Mouse (Mus musculus): Measurements from ENCODE around the gene Nmt2.

The Nmt2 gene

DNA sequence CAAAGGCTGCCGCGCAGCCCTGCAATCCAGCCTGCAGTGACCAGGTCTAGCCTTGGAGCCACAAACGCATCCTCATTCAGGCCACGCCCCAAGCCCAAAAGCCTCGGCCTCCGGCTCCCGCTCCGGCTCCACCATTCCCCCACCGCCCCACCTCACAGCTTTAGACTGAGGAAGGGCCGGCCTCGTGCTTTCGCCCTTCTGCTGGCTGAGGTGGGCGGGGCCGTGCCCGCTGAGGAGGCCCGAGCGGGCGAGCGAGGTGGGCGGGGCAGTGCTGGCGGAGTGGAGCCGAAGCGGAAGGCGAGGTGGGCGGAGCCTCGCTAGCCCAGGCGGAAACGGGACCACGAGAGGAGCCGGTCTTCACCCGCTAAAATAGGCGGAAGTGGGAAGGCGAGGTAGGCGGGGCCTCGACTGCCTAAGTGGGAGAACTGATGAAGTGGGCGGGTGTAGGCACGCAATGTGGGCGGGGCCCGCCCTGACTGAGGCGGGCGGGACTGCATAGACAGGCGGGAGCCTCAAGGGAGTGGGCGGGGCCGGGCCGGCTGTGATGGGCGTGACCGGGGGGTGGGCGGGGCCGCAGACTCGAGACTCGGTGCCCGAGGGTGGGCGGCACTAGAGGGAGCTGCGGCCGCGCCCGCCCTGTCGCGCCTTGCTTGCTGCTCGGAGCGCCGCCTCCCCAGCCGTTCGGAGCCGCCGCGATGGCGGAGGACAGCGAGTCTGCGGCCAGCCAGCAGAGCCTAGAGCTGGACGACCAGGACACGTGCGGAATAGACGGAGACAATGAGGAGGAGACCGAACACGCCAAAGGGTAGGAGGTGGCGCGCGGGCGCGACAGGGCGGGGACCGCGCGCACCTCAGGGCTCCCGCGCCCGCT is at the start of gene Nmt2:
Gene Nmt2, plus strand, starts transcription at position 611 of the 871 bp plus-strand sequence.
- peak; percentile 99 to 100 for DNase-seq (ENCODE audit: low spot score in 2 of 2)

DNA sequence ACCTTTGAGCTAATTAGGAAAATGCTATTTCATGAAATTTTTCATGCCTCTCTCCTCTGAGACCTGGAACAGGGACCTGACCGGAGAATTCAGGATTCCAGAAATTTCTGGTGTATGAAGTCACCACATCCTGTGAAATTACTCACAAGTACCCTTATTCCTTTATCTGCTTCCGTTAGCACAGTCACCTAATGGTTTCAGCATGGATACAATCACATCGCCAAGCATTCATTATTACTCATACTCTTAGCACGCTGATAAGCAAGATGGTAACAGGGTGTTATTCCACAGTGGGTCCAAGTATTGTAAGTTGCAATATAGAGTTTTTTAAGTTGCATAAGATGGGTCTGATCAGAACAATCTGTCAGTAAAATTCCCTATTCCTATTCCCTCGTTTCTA is 44.8 kb upstream of the Nmt2 start:
- DNase-seq (ENCODE audit: low spot score in 2 of 2): no peak

DNA sequence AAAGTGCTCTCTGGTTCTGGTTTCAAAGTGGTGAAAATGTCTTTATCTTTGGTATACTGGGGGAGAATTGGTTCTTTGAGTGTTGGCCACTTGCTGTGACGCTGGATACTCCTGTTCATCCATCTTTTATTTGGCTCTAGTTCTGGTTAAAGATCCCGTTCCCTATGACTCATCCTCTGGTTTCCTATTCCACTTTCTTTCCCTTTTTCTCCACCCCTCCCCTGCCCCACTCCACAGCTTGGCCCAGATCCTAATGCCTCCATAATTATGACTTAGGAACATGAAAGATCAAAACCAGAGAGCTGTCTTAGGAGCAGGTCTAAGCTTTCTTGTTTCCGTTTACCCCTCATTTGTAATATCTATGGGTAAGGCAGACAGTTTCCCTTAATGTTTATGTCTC is 39.8 kb upstream of the Nmt2 start:
- DNase-seq (ENCODE audit: low spot score in 2 of 2): no peak

DNA sequence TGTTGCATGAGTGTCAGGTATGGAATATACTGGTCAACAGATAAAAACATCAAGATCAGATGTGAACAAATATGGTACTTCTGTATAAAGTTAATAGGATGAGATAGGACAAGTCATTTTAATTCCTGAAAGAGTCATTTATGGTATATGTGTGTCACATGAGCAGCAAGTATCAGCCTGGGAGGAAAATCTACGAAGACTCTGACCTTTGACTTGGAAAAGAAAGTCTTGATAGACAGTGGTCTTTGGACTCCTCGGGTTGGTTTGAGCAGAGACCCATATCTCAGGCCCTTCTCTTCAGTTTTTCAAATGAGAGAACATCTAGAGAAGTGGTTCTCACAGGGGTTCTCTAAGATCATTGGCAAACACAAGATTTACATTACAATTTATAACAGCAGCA is 32.7 kb upstream of the Nmt2 start:
- DNase-seq (ENCODE audit: low spot score in 2 of 2): no peak

DNA sequence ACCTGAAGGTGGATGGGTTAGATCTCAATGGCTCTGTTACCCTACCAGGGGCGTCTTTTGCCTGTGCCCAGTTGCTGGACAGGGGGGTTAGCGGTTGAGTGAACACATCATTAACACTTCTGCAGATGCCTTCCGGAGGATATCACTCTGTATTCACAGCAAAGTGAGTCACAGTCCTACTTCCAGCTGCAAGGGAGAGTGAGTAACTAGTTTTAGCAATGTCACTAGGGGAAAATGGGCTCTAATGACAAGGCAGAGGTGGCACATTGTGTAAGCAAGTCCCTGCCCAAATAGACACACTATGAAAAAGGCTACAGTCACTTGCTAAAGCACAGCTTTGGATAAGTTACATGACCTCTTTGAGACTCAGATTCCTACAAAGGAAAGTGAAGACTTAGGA is 17.5 kb upstream of the Nmt2 start:
- DNase-seq (ENCODE audit: low spot score in 2 of 2): no peak

DNA sequence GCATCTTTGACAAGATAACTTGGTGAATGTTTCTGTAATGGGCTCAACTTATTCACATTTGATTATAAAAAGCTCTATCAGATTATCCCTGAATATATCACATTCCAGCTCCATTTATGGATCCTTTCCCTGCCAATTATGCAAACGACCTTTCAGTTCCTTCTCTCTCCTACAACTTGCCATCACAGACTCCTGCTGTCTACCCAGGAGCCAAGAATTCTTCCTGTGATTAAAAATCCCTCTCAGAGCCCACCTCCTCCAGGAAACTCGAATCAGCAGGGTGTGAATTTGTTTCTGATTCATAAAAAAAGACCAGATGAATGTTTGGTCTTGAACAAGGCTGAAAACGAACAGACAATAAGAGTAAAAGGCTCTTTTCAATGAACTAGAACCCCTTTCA is 16.1 kb upstream of the Nmt2 start:
- DNase-seq (ENCODE audit: low spot score in 2 of 2): peak in 1 of 2 experiments; percentile 16

DNA sequence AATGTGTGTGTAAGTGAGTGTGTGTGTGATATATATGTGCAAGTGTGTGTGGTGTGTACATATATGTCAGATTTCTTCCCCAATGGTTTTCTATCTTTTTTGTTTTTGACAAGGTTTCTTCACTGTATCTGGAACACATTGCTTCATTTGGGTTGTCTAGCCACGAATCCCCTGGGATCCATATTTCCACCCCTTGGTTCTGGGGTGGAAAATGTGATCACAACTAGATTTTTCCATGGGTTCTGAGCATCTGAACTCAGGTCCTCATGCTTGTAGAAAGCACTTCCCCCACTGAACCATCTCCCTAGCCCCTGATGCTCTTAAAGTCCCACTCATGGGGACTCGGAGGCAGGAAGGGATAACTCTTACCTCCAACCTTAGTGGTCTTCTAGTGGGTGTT is 10.7 kb upstream of the Nmt2 start:
- DNase-seq (ENCODE audit: low spot score in 2 of 2): no peak

DNA sequence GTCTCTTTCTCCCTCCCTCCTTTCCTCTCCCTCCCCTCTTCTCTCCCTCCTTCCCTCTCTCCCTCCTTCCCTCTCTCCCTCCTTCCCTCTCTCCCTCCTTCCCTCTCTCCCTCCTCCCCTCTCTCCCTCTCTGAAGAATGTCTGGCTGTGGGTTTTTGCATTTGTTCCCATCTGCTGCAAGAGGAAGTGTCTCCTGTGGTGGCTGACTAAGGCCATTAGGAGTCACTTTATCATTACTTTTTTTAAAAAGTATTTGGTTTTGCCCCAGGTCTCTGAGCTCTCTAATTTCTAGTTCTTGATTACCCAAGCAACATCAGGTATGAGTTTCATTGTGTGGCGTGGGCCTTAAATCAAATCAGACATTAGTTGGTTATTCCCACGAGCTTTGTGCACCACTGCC is 7.9 kb upstream of the Nmt2 start:
- DNase-seq (ENCODE audit: low spot score in 2 of 2): no peak

DNA sequence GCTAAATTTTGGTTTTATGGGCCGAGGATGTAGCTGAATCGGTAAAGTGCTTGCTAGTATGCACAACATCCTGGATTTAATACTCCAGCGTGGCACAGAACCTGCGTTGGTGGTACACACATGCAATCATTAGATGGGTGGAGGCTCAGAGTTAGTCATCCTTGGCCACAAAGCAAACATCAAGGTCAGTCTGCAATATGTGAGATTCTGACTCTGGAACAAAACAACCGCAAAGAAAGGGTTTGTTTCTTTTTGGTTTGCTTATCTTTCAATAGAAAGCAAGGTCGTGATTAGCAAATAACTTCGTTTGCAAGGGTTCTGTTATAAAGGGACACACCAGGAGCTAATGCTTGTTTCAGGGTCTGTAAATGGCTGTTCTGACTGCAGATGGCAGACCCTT is 6.5 kb upstream of the Nmt2 start:
- DNase-seq (ENCODE audit: low spot score in 2 of 2): no peak

DNA sequence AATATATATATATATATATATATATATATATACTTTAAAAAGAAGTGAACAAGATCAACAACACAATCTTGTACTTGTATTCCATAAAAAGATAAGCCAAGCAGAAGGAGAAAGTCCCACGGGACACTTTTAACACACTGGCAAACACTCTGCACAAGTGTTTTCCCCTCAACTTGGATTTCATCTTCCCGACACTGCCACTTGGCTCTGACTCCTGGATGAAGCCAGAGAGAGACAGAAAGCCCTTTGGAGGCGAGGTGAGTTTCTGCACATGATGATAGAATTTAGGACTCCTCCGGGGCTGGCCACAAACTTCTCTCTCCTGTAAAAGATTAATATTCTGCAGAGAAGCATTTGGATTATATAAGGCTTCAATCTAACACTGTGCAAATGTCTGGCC is 2.7 kb upstream of the Nmt2 start:
- no peak for DNase-seq (ENCODE audit: low spot score in 2 of 2)

DNA sequence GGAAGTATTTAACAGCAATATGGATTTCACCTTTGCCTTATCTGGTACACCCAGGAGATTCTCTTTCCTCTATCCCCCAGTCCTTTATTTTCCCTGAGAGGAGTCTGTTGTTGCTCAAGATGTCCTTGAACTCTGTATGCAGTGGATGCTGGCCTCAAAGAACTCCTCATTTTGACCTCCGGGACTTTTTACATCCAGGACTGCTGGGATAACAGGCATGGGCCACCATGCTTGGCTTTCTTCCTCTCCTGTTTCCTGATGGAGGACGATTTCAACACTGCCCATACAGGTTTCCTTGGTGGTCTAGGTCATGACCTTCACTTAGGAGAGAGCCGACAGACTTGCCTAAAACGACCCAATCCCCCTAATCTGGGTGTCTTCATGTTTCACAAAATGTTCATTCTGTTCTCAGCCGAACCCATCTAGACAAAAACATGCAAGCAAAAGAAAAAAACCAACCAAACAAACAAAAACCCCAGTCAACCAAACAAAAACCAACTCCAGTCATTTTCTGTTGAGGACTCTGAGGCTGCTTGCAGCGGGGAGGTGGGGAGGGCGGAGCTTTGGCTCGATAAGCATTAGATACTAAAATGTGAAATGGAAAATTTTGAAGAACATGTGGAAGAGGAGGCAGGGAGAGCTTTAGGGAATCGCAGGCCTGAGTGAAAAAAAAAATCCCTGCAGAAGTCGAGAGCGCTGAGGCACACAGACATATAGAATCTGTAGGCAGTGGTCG is 978 bp upstream of the Nmt2 start:
- no peak for DNase-seq (ENCODE audit: low spot score in 2 of 2)

DNA sequence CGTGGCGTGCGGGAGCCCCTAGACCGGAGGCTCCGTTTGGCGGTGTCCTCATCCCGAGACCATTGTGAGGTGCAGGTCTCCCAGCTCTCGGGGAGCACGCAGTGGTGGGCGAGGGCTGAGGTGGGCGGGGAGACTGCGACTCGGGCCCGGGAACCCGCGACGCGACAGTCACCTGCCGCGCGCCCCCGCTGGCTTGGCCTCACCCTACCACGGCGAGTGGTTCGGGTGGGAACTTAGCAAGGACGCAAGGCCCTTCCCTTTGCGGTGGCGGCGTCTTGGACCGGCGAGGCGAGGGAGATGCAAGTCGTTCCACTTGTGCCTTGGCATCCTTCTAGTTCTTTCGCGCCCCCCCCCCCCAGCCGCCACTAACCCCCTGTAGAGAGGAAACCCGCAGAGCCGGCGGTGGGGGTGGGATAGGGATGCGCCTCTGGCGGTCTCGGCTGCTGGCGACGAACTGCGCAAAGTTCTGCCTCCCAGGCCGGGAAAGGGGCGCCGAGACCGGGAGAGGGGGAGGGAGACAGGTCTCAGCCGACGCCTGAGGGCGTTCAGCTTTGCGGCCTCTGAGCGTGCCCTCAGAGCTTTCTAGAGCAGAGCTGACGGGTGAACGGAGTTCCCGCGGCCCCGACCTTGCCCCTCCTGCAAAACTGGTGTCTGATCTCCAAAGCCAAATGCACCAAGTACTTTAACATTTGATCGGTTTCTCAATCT is 615 bp downstream of the Nmt2 start:
- peak in 1 of 2 experiments; percentile 71 for DNase-seq (ENCODE audit: low spot score in 2 of 2)

DNA sequence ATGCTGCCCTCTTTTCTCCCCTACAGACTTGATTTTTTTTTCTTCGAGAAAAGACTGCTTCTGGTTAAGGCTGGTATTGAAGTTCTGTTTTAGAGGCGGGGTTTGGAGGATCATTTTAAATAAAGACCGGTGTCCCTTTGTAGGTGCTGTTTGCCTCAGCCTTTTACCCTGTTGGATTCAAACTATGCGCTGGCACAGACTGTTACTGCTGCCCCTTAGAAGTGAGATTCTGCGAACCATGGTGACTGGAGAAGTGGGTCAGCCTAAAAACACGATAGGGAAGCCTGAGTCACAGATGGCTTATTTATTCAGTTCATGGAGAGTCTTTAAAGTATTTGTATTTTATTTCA is 1.1 kb downstream of the Nmt2 start:
- DNase-seq (ENCODE audit: low spot score in 2 of 2): no peak

DNA sequence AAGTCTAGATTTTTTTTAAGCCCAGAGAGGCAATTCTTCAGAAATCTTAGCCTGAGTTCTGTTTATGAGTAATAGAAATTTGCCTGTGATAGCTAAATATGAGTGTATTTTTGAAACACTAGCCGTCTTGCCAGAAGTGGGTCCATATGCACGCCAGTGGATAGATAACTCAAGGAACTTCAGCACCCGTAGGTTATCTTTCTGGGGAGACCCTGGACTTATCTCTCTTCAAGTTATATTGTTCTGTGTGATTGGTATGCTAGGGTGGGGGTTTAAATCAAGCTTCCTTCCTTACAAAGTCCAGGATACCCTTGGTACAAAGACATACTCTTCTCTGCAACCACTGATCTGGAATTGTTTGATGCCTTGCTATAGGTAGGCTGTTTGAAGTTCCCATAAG is 1.7 kb downstream of the Nmt2 start:
- DNase-seq (ENCODE audit: low spot score in 2 of 2): no peak

DNA sequence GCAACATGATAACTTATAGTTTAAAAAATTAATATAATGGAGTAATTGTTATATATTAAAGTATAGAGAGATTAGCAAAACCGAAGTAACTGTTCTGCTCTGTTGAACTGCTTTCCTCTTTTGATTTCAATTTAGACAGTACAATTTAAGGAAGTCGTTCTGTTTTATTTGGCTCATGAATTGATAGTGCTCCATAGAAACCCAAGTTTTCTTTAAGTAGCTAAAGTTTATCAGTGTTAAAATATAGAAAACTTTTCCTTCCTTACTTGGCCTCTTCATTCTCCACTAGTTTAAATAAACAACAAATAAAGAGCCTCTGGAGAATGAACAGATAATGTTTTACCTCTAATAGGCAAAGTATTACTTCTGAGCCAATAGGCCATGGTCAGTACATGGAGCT is 2.2 kb downstream of the Nmt2 start:
- DNase-seq (ENCODE audit: low spot score in 2 of 2): no peak

DNA sequence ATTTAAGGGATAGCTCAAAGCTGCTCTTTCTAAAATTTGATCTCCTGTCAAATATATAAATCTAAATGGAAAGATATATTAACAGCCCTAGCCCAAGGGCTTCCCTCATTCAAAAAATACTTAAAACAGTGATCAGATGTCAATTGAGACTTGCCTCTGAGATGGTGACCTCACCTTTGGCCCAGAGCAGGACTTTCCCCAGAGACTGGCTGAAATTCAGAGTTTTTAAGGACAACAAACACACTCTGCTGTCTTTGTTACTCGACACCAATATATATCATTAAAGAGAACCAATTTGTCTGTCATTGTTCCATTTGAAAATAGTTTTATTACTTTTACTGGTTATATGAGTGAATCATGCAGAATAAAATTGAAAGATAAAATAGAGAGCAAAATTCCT is 5.6 kb downstream of the Nmt2 start:
- no peak for DNase-seq (ENCODE audit: low spot score in 2 of 2)

DNA sequence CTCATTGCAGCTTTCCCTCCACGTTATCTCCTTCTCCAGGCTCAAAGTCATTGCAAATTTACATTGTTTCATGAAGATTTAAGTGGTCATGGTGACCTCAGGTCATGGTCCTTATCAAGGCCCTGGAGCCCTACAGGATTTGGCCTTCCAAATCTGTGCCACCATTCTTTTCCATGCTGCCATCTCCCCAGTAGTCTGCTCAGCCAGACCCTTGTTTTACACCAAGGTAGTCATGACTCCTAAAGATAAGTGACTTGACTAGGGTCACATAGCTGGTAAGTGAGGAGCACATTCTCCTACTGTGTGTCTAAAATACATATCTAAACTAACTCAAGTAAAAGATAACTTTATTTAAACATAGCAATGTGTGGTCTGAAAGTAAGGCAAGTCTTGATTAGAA is 8.2 kb downstream of the Nmt2 start:
- no peak for DNase-seq (ENCODE audit: low spot score in 2 of 2)

DNA sequence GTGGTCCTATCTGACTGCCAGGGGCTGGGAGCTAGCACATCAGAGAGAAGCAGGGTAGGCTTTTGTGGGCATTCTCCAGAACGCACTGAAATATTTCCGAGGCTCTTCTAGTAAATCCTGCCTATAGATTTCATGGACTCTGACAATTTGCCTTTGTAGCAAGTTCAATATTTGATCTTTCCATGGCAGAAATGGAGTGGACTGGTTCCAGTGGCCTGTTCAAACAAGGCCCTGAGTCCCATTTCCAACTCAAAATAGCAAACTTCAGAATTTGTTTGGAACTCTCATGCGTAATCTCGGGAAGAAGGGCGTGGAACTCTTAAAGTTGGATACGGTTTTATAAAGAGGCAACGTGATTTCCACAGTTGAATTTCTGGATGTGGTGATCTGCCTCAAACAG is 11.8 kb downstream of the Nmt2 start:
- DNase-seq (ENCODE audit: low spot score in 2 of 2): no peak

DNA sequence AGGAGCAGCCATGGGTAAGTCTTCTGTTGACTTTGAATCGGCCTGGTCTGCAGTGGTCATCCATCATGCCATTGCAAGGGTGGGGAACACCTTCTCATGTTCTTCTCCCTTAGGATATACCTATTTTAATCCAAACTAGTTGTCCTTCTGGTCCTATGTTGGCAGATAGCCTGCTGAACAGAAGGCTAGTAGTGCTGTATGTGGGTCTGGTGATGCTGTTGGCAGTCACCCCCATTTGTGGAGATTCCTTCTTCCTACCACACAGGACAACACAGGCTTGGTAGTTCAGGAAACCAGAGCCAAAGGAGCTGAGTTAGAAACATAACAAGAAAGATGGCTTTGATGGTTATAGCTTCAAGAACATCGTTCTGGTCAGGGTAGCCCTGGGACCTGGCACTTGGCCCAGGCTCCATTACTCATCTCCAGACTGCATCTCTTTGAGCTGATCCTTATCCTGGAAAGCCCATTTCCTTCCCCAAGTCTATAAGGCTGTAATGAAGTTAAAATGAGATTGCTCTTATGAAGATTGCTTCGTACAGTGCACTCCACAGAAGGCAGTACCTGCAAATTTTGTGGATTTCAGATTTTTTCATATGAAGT is 21.5 kb downstream of the Nmt2 start:
- no peak for DNase-seq (ENCODE audit: low spot score in 2 of 2)

DNA sequence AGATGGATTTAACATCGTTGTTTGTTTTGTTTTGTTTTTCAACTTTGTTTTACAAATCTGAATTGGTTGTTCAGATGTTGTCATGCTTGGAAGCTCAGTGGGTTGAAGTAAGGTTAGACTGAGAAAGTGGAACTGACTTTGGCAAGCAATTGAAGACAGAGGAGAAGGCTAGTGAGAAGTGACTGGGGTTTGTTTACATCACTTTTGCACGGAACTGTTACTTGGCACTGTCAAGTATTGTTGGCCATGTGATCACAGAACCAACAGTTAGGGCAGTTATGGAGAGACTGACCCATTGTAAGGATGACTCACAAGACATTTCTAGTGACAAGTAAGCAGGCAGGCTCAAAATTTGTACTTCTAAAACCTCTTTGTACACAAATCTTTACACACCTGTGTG is 39.1 kb downstream of the Nmt2 start:
- DNase-seq (ENCODE audit: low spot score in 2 of 2): no peak

DNA sequence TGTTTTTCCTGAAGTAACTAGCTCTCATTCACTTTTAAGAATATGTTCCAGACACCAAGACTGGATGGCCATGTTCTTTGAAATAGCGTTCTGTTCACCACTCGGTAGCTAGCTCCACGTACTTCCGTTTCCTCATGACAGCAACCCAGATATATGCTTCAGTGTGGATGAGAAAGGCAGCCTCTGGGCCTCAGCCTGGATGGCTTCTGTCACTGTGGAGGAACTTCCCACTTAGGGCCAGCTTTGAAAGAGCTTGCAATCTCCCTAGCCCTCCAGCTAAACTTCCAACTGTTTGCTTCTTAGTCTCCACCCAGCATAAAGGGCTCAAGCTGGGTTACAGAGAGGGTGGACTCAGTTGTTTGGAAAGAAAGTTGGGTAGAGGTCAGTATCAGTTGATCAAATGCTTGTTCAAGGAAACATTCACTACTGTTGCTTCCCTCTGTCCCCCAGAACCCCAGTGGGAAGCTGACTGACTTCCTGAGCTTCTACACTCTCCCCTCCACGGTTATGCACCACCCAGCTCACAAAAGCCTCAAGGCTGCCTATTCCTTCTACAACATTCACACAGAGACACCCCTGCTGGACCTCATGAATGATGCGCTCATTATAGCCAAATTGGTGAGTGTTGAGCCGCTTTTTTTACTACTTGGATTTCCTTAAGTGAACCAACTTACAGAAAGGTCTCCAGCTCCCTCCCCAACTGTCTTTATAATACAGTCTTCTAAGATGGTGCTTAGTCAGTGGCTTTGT is 40.5 kb downstream of the Nmt2 start:
- no peak for DNase-seq (ENCODE audit: low spot score in 2 of 2)

DNA sequence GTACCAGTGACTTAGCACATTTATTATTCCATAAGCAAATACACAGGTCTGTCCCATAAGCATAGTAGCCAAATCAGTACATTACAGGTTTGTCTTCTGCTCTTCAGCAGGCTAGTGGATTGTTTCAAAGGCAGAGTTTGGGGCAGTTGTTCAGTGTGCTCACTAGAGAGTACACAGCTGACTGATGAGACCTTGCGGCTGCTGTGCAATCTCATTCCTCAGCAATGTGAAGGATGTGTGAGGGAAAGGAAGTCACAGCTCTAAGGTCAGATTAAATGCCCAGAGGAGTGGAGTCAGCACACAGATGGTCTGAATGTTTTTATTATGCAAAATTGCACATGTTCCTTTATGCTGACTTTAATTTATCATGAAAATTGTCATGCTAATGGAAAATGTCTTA is 42.5 kb downstream of the Nmt2 start:
- DNase-seq (ENCODE audit: low spot score in 2 of 2): no peak

Data from frontal cortex, postnatal 10 days (tissue).